Mouse (Mus musculus): ENCODE results near the gene Gm10717. TPM values are rescaled to one million over a fixed set of nuclear protein-coding genes. Genes with fewer than 3 reads are reported as not detected.
"Not testable (repeated sequence)": the region's sequence is repeated elsewhere in the genome, so short reads cannot be mapped to it uniquely, and the experiment has no call there.

The Gm10717 gene
- polyA plus RNA-seq, 1 experiment from 2014 or later = not detected

- not testable (repeated sequence) for H3K9me3 ChIP-seq (ENCODE audit: control insufficient read depth, low read length); H3K4me3 ChIP-seq (ENCODE audit: low read depth, low read length); H3K27ac ChIP-seq (ENCODE audit: low read depth, low read length); H3K36me3 ChIP-seq (ENCODE audit: control insufficient read depth, insufficient read depth, low read length); H3K4me2 ChIP-seq; H3K4me1 ChIP-seq (replicated peaks; ENCODE audit: control insufficient read depth, insufficient read depth, low read length); H3K27me3 ChIP-seq (replicated peaks; ENCODE audit: control insufficient read depth, insufficient read depth, low read length); H3K9ac ChIP-seq (ENCODE audit: low read depth, low read length); ATAC-seq (replicated peaks; ENCODE audit: low FRiP score)
- 49% methylated on average over 2 of the region's 10 CpGs for WGBS
- peak; percentile 76 for DNase-seq (ENCODE audit: low spot score)
Observed at GRCm38 (mm10) chr9:3030677-3031318, 5.6 kb downstream of the Gm10717 start.

GRCm38 (mm10) chr9:3034299-3034698, 9.1 kb downstream of the Gm10717 start, which contains the start of gene Gm17535:
Gm17535 (plus strand) TSS chr9:3034599.
- not testable (repeated sequence) for H3K4me2 ChIP-seq; H3K4me3 ChIP-seq (ENCODE audit: low read depth, low read length); H3K4me1 ChIP-seq (replicated peaks; ENCODE audit: control insufficient read depth, insufficient read depth, low read length); H3K36me3 ChIP-seq (ENCODE audit: control insufficient read depth, insufficient read depth, low read length); H3K27me3 ChIP-seq (replicated peaks; ENCODE audit: control insufficient read depth, insufficient read depth, low read length); H3K27ac ChIP-seq (ENCODE audit: low read depth, low read length); H3K9ac ChIP-seq (ENCODE audit: low read depth, low read length); ATAC-seq (replicated peaks; ENCODE audit: low FRiP score); H3K9me3 ChIP-seq (ENCODE audit: control insufficient read depth, low read length); DNase-seq (ENCODE audit: low spot score)
- no CpG with 5 or more reads among the region's 8 CpGs for whole genome bisulfite sequencing

DNA sequence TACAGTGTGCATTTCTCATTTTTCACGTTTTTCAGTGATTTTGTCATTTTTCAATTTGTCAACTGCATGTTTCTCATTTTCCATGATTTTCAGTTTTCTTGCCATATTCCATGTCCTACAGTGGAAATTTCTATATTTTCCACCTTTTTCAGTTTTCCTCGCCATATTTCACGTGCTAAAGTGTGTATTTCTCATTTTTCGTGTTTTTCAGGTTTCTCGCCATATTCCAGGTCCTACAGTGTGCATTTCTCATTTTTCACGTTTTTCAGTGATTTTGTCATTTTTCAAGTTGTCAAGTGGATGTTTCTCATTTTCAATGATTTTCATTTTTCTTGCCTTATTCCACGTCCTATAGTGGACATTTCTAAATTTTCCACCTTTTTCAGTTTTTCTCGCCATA, 11.4 kb downstream of the Gm10717 start, which contains the start of gene Gm10715:
Gm10715 (plus strand) TSS at position 301 of the 400 bp plus-strand sequence.
- H3K4me1 ChIP-seq (replicated peaks; ENCODE audit: control insufficient read depth, insufficient read depth, low read length); ATAC-seq (replicated peaks; ENCODE audit: low FRiP score); H3K36me3 ChIP-seq (ENCODE audit: control insufficient read depth, insufficient read depth, low read length); H3K9me3 ChIP-seq (ENCODE audit: control insufficient read depth, low read length); H3K9ac ChIP-seq (ENCODE audit: low read depth, low read length); DNase-seq (ENCODE audit: low spot score); H3K27ac ChIP-seq (ENCODE audit: low read depth, low read length); H3K4me3 ChIP-seq (ENCODE audit: low read depth, low read length); H3K4me2 ChIP-seq; H3K27me3 ChIP-seq (replicated peaks; ENCODE audit: control insufficient read depth, insufficient read depth, low read length): not testable (repeated sequence)
- WGBS = 71% methylated on average over 6 of the region's 8 CpGs

DNA sequence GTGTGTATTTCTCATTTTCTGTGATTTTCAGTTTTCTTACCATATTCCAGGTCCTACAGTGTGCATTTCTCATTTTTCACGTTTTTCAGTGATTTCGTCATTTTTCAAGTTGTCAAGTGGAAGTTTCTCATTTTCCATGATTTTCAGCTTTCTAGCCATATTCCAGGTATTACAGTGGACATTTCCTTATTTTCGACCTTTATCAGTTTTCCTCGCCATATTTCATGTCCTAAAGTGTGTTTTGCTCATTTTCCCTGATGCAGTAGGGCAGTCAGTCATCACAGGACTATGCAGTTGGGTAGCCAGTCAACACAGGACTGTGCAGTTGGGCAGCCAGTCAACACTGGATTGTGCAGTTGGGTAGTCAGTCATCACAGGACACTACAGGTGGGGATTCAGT, 12.9 kb downstream of the Gm10717 start:
- not testable (repeated sequence) for H3K9me3 ChIP-seq (ENCODE audit: control insufficient read depth, low read length); H3K4me2 ChIP-seq; H3K4me3 ChIP-seq (ENCODE audit: low read depth, low read length); H3K27ac ChIP-seq (ENCODE audit: low read depth, low read length); H3K27me3 ChIP-seq (replicated peaks; ENCODE audit: control insufficient read depth, insufficient read depth, low read length); H3K9ac ChIP-seq (ENCODE audit: low read depth, low read length); H3K36me3 ChIP-seq (ENCODE audit: control insufficient read depth, insufficient read depth, low read length); DNase-seq (ENCODE audit: low spot score); ATAC-seq (replicated peaks; ENCODE audit: low FRiP score); H3K4me1 ChIP-seq (replicated peaks; ENCODE audit: control insufficient read depth, insufficient read depth, low read length)
- 61% methylated on average over 4 of the region's 4 CpGs for WGBS

Small RNAs within 50 kb of the gene (microRNA-seq; reads per million reads assigned to microRNA genes)
- not detected for gene Mir101c (ENCODE audit: borderline number of aligned reads)

Other genes starting within 250 kb of the Gm10717 start
- not detected in 2 replicates for gene Gm10722, start 24.5 kb upstream of the Gm10717 start, polyA plus RNA-seq (2014; fragmentation: Nextera tagmentation; extraction: Ambion mirVana)
- gene Gm11168, start 22.1 kb upstream of the Gm10717 start, polyA plus RNA-seq (2014; fragmentation: Nextera tagmentation; extraction: Ambion mirVana) = not detected in 2 replicates
- gene Gm10721, start 12.3 kb upstream of the Gm10717 start, polyA plus RNA-seq (2014; fragmentation: Nextera tagmentation; extraction: Ambion mirVana) = not detected in 2 replicates
- not detected in 2 replicates for gene Gm10720, start 9.8 kb upstream of the Gm10717 start, polyA plus RNA-seq (2014; fragmentation: Nextera tagmentation; extraction: Ambion mirVana)
- not detected in 2 replicates for gene Gm10719, start 8.0 kb upstream of the Gm10717 start, polyA plus RNA-seq (2014; fragmentation: Nextera tagmentation; extraction: Ambion mirVana)
- not detected in 2 replicates for gene Gm10718, start 1.9 kb upstream of the Gm10717 start, polyA plus RNA-seq (2014; fragmentation: Nextera tagmentation; extraction: Ambion mirVana)
- gene Gm17535, start 9.2 kb downstream of the Gm10717 start, polyA plus RNA-seq (2014; fragmentation: Nextera tagmentation; extraction: Ambion mirVana) = not detected in 2 replicates
- not detected in 2 replicates for gene Gm10715, start 11.5 kb downstream of the Gm10717 start, polyA plus RNA-seq (2014; fragmentation: Nextera tagmentation; extraction: Ambion mirVana)

All from liver, embryonic 11.5 days (tissue).